Comparison of ENCODE assay signal across 9 mouse cellular contexts in genomic region chr7:99988725-99989124, GRCm38 (mm10). TPM values are rescaled to one million over a fixed set of nuclear protein-coding genes. Genes with fewer than 3 reads are reported as not detected.
DNase-seq lines count a peak whose midpoint lies in the region; ATAC-seq and TF ChIP-seq lines count a peak whose summit lies in the region.
"Had no signal": no experiment of that assay in that cellular context is flagged by ENCODE, and none has a peak within 500 bp of the region (broad histone marks: within the 10 kb centered on the region; RNA-seq: fewer than 3 reads in every experiment).

No protein-coding gene starts in this region.

- H3K4me1 ChIP-seq in kidney, adult 2 months (ENCODE audit: control insufficient read depth, insufficient read depth, low read length): no peaks in the 10 kb centered on the region
- no peaks in the 10 kb centered on the region for H3K4me1 ChIP-seq in kidney, embryonic 15.5 days
- H3K4me1 ChIP-seq in forebrain, embryonic 12.5 days: no peaks in the 10 kb centered on the region
- no peaks in the 10 kb centered on the region for H3K4me1 ChIP-seq in hindbrain, embryonic 13.5 days (replicated peaks)
- H3K4me1 ChIP-seq in midbrain, embryonic 14.5 days (ENCODE audit: control insufficient read depth, insufficient read depth, low read length): no peaks in the 10 kb centered on the region
- H3K4me1 ChIP-seq: liver, embryonic 15.5 days had no signal

- no peak overlapping the region for H3K9ac ChIP-seq in kidney, embryonic 15.5 days
- no peak overlapping the region for H3K9ac ChIP-seq in forebrain, embryonic 12.5 days
- H3K9ac ChIP-seq in hindbrain, embryonic 13.5 days: no peak overlapping the region
- H3K9ac ChIP-seq in midbrain, embryonic 14.5 days (replicated peaks; ENCODE audit: low read length): no peak overlapping the region
- H3K9ac ChIP-seq: liver, embryonic 15.5 days had no signal

- H3K27me3 ChIP-seq in kidney, adult 2 months (replicated peaks; ENCODE audit: control insufficient read depth, insufficient read depth, low read length): no peaks in the 10 kb centered on the region
- H3K27me3 ChIP-seq in kidney, embryonic 15.5 days: no peaks in the 10 kb centered on the region; the same call in 1 of the 2 replicates
- H3K27me3 ChIP-seq in forebrain, embryonic 12.5 days: no peaks in the 10 kb centered on the region
- H3K27me3 ChIP-seq in hindbrain, embryonic 13.5 days: no peaks in the 10 kb centered on the region; the same call in 1 of the 2 replicates
- H3K27me3 ChIP-seq in midbrain, embryonic 14.5 days (ENCODE audit: control insufficient read depth, insufficient read depth, low read length): no peaks in the 10 kb centered on the region
- H3K27me3 ChIP-seq: liver, embryonic 15.5 days had no signal

- no peak for ATAC-seq in kidney, embryonic 15.5 days (replicated peaks; ENCODE audit: low FRiP score)
- ATAC-seq in cerebellum, adult (ENCODE audit: insufficient number of reproducible peaks, low FRiP score, low TSS enrichment): 0 out of 2 replicates have a peak, but pooled peaks have one; percentile 45
- ATAC-seq in forebrain, embryonic 12.5 days (ENCODE audit: low FRiP score): 0 out of 2 replicates have a peak, but pooled peaks have one; percentile 53
- ATAC-seq in hindbrain, embryonic 13.5 days (ENCODE audit: low FRiP score): 0 out of 2 replicates have a peak, but pooled peaks have one; percentile 43
- no peak for ATAC-seq in midbrain, embryonic 14.5 days (ENCODE audit: low FRiP score, low TSS enrichment)

- H3K36me3 ChIP-seq in kidney, adult 2 months (ENCODE audit: control insufficient read depth, insufficient read depth, low read length): no peaks in the 10 kb centered on the region
- H3K36me3 ChIP-seq in kidney, embryonic 15.5 days: no peaks in the 10 kb centered on the region
- H3K36me3 ChIP-seq in forebrain, embryonic 12.5 days (replicated peaks): no peaks in the 10 kb centered on the region
- no peaks in the 10 kb centered on the region for H3K36me3 ChIP-seq in hindbrain, embryonic 13.5 days
- H3K36me3 ChIP-seq in midbrain, embryonic 14.5 days (ENCODE audit: control insufficient read depth, insufficient read depth, low read length): no peaks in the 10 kb centered on the region
- H3K36me3 ChIP-seq: liver, embryonic 15.5 days had no signal

- no peak overlapping the region for H3K4me3 ChIP-seq in kidney, adult 2 months (ENCODE audit: insufficient read depth, low read depth, low read length)
- no peak overlapping the region for H3K4me3 ChIP-seq in kidney, embryonic 15.5 days (replicated peaks)
- H3K4me3 ChIP-seq in forebrain, embryonic 12.5 days (replicated peaks): no peak overlapping the region
- H3K4me3 ChIP-seq in hindbrain, embryonic 13.5 days: no peak overlapping the region
- no peak overlapping the region for H3K4me3 ChIP-seq in midbrain, embryonic 14.5 days (replicated peaks; ENCODE audit: low read depth, low read length)
- H3K4me3 ChIP-seq: liver, embryonic 15.5 days had no signal

- H3K9me3 ChIP-seq in kidney, embryonic 15.5 days (replicated peaks): no peaks in the 10 kb centered on the region
- no peaks in the 10 kb centered on the region for H3K9me3 ChIP-seq in forebrain, embryonic 12.5 days
- no peaks in the 10 kb centered on the region for H3K9me3 ChIP-seq in hindbrain, embryonic 13.5 days
- no peaks in the 10 kb centered on the region for H3K9me3 ChIP-seq in midbrain, embryonic 14.5 days (ENCODE audit: control insufficient read depth, low read length)
- H3K9me3 ChIP-seq: liver, embryonic 15.5 days had no signal

- no peak overlapping the region for H3K27ac ChIP-seq in kidney, adult 2 months (ENCODE audit: insufficient read depth, low read depth, low read length)
- H3K27ac ChIP-seq in kidney, embryonic 15.5 days: no peak overlapping the region
- no peak overlapping the region for H3K27ac ChIP-seq in forebrain, embryonic 12.5 days
- no peak overlapping the region for H3K27ac ChIP-seq in hindbrain, embryonic 13.5 days
- no peak overlapping the region for H3K27ac ChIP-seq in midbrain, embryonic 14.5 days (replicated peaks; ENCODE audit: low read depth, low read length)
- H3K27ac ChIP-seq: liver, embryonic 15.5 days had no signal

- intact Hi-C loops in left cerebral cortex, postnatal 25 days (cut with DNase I): loop anchor here (5.0 kb wide), 1 partner anchor 239 kb away; the partner anchor contains the start of gene Pgm2l1

- peak; percentile 88 for TF ChIP-seq CTCF in kidney, adult 2 months (conservative IDR thresholded peaks at IDR 0.05; ENCODE audit: insufficient read depth, insufficient read length, low read depth, low read length)

- WGBS in kidney, adult 2 months: 4% methylated on average over 4 of the region's 4 CpGs
- WGBS in kidney, embryonic 15.5 days: 1% methylated on average over 4 of the region's 4 CpGs
- 3% methylated on average over 4 of the region's 4 CpGs for WGBS in forebrain, embryonic 12.5 days
- WGBS in hindbrain, embryonic 13.5 days: 5% methylated on average over 4 of the region's 4 CpGs
- 8% methylated on average over 4 of the region's 4 CpGs for WGBS in midbrain, embryonic 14.5 days

- no peak overlapping the region for H3K4me2 ChIP-seq in kidney, embryonic 15.5 days
- no peak overlapping the region for H3K4me2 ChIP-seq in forebrain, embryonic 12.5 days
- H3K4me2 ChIP-seq in hindbrain, embryonic 13.5 days: no peak overlapping the region
- H3K4me2 ChIP-seq in midbrain, embryonic 14.5 days (ENCODE audit: low read length): no peak overlapping the region
- H3K4me2 ChIP-seq: liver, embryonic 15.5 days had no signal

- peak; percentile 75 for DNase-seq in kidney, adult 2 months
- peak; percentile 80 to 82 for DNase-seq in left cerebral cortex, postnatal 25 days (ENCODE audit: low spot score in 2 of 2)
- peak; percentile 91 for DNase-seq in midbrain, embryonic 14.5 days
- DNase-seq in spleen, postnatal 10 days (ENCODE audit: low spot score in 2 of 2): peak; percentile 33 to 56

- TF ChIP-seq POLR2A in kidney, adult 2 months (IDR thresholded peaks at IDR 0.05; ENCODE audit: low read depth, low read length): no peak

RNA-seq across cellular contexts. Expression of gene Rnf169, which starts 8.5 kb away (rescaled TPM):
- polyA plus RNA-seq in kidney, adult 2 months (2012; rRNA removed): 5.6 and 5.7 TPM in 2 replicates
- polyA plus RNA-seq in kidney, embryonic 15.5 days (2015; fragmentation: Nextera tagmentation; extraction: Ambion mirVana): 5.9 and 6.2 TPM in 2 replicates
- 6.0 and 7.1 TPM in 2 replicates for polyA plus RNA-seq in forebrain, embryonic 12.5 days (2016; fragmentation: Nextera tagmentation; extraction: Ambion mirVana)
- polyA plus RNA-seq in hindbrain, embryonic 13.5 days (2015; fragmentation: Nextera tagmentation; extraction: Ambion mirVana): 4.1 and 4.5 TPM in 2 replicates
- 10 to 100 TPM; 45.6 to 50.8 TPM for total RNA-seq in left cerebral cortex, postnatal 25 days (2021)
- 6.4 and 6.7 TPM in 2 replicates for polyA plus RNA-seq in midbrain, embryonic 14.5 days (2014; fragmentation: Nextera tagmentation; extraction: Ambion mirVana)

RNA-seq across cellular contexts. Expression of gene Chrdl2, which starts 17.2 kb away (rescaled TPM):
- 0.23 and 0.36 TPM in 2 replicates for polyA plus RNA-seq in kidney, adult 2 months (2012; rRNA removed)
- 0.69 and 0.87 TPM in 2 replicates for polyA plus RNA-seq in kidney, embryonic 15.5 days (2015; fragmentation: Nextera tagmentation; extraction: Ambion mirVana)
- polyA plus RNA-seq in forebrain, embryonic 12.5 days (2016; fragmentation: Nextera tagmentation; extraction: Ambion mirVana): 0.13 and 0.20 TPM in 2 replicates
- 0.27 and 0.42 TPM in 2 replicates for polyA plus RNA-seq in hindbrain, embryonic 13.5 days (2015; fragmentation: Nextera tagmentation; extraction: Ambion mirVana)
- under 1 TPM in 1 of 2 experiments, not detected in 1; 0.41 TPM for total RNA-seq in left cerebral cortex, postnatal 25 days (2021)
- polyA plus RNA-seq in midbrain, embryonic 14.5 days (2014; fragmentation: Nextera tagmentation; extraction: Ambion mirVana): not detected in 2 replicates
- polyA plus RNA-seq: liver, embryonic 15.5 days had no signal

Comparison
In these comparisons a context has a peak if more than half of its experiments do, and no peak if none do; other contexts are left out.
1. ATAC-seq: peak in cerebellum, adult (single experiment), forebrain, embryonic 12.5 days (single experiment) and hindbrain, embryonic 13.5 days (single experiment); none in kidney, embryonic 15.5 days (single experiment) and midbrain, embryonic 14.5 days (single experiment).
2. Peak in every context shown above with its lines, with median percentiles within 50 percentile points of each other: DNase-seq.